ENCODE assay signal across 8 mouse cellular contexts in the genomic region with DNA sequence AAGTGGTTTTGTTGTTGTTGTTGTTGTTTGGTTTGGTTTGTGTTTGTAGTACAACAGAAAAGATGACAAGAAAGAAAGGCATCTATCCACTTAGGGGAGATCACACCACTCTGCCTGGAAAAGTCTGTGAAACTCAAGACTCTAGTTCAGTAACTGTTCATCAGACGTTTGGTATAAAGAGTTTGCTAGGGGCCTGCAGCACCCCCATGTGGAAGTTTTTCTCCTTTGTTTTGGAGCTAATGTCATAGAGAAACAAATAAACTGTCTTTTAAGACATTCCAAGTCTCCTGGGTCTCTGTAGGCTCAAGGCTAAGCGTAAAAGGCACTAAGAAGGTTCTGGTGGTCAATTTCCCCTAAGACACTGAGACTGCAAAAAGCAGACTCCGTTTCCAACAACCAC. TPM values are rescaled to one million over a fixed set of nuclear protein-coding genes. Genes with fewer than 3 reads are reported as not detected.
DNase-seq lines count a peak whose midpoint lies in the region; ATAC-seq and TF ChIP-seq lines count a peak whose summit lies in the region.

No protein-coding gene starts in this region.

- ATAC-seq in hindbrain, embryonic 15.5 days (ENCODE audit: low FRiP score, low read depth): no peak
- no peak for ATAC-seq in midbrain, embryonic 16.5 days

- peaks cover 25% of the 10 kb centered on the region for H3K4me1 ChIP-seq in bone marrow macrophage, adult 2 months (ENCODE audit: control insufficient read depth, insufficient read depth, low read length)
- peaks cover 34% of the 10 kb centered on the region for H3K4me1 ChIP-seq in hindbrain, embryonic 15.5 days (replicated peaks)
- H3K4me1 ChIP-seq in midbrain, embryonic 16.5 days (ENCODE audit: control insufficient read depth, insufficient read depth, low read length): peaks cover 22% of the 10 kb centered on the region

- H3K27ac ChIP-seq in bone marrow macrophage, adult 2 months (ENCODE audit: insufficient read depth, low read depth, low read length): peak overlapping the region; percentile 88
- peak overlapping the region; percentile 84 for H3K27ac ChIP-seq in hindbrain, embryonic 15.5 days (replicated peaks)
- H3K27ac ChIP-seq in midbrain, embryonic 16.5 days (ENCODE audit: low read length): no peak overlapping the region

- H3K9ac ChIP-seq in hindbrain, embryonic 15.5 days: peak overlapping the region; percentile 70
- H3K9ac ChIP-seq in midbrain, embryonic 16.5 days (ENCODE audit: low read depth, low read length): peak overlapping the region; percentile 79; the same call in 1 of the 2 replicates

- H3K36me3 ChIP-seq in hindbrain, embryonic 15.5 days: peaks cover 17% of the 10 kb centered on the region
- H3K36me3 ChIP-seq in midbrain, embryonic 16.5 days (ENCODE audit: control insufficient read depth, insufficient read depth, low read length): peaks cover 4% of the 10 kb centered on the region; the same call in 1 of the 2 replicates

- peak overlapping the region; percentile 89 for H3K4me3 ChIP-seq in bone marrow macrophage, adult 2 months (ENCODE audit: insufficient read depth, low read length)
- peak overlapping the region; percentile 73 for H3K4me3 ChIP-seq in hindbrain, embryonic 15.5 days
- peak overlapping the region; percentile 70; the same call in 1 of the 2 replicates for H3K4me3 ChIP-seq in midbrain, embryonic 16.5 days (ENCODE audit: low read depth, low read length)

- TF ChIP-seq POLR2A in bone marrow macrophage, adult 2 months (IDR thresholded peaks at IDR 0.05; ENCODE audit: borderline replicate concordance, low read depth, low read length): no peak

- H3K4me2 ChIP-seq in hindbrain, embryonic 15.5 days: peak overlapping the region; percentile 77
- peak overlapping the region; percentile 92 for H3K4me2 ChIP-seq in midbrain, embryonic 16.5 days (ENCODE audit: low read length)

- no peaks in the 10 kb centered on the region for H3K9me3 ChIP-seq in hindbrain, embryonic 15.5 days
- H3K9me3 ChIP-seq in midbrain, embryonic 16.5 days (replicated peaks; ENCODE audit: control insufficient read depth, low read length, poor library complexity, severe bottlenecking): no peaks in the 10 kb centered on the region

- H3K27me3 ChIP-seq in hindbrain, embryonic 15.5 days: no peaks in the 10 kb centered on the region
- no peaks in the 10 kb centered on the region for H3K27me3 ChIP-seq in midbrain, embryonic 16.5 days (ENCODE audit: control insufficient read depth, insufficient read depth, low read depth, low read length)

- 38% methylated on average over 3 of the region's 3 CpGs for WGBS in hindbrain, embryonic 15.5 days
- 49% methylated on average over 3 of the region's 3 CpGs for WGBS in midbrain, embryonic 16.5 days

- peak; percentile 37 for DNase-seq in kidney, postnatal 10 days
- no peak for DNase-seq in kidney, postnatal 25 days
- DNase-seq in urinary bladder, adult 18-20 months (ENCODE audit: low spot score in 2 of 2): no peak
- no peak for DNase-seq in thymus, postnatal 4 days
- DNase-seq in adrenal gland, postnatal 25 days: no peak

- no peak for TF ChIP-seq CTCF in bone marrow macrophage, adult 2 months (IDR thresholded peaks at IDR 0.05; ENCODE audit: low read depth, low read length)

RNA-seq across cellular contexts. Expression of a gene that starts 1.3 kb away (rescaled TPM):
- polyA plus RNA-seq in bone marrow macrophage, adult 2 months (2012; ENCODE audit: insufficient read depth, insufficient read length, missing spikeins): 37.0 and 37.8 TPM in 2 replicates
- 55.6 and 64.2 TPM in 2 replicates for polyA plus RNA-seq in hindbrain, embryonic 15.5 days (2015; fragmentation: Nextera tagmentation; extraction: Ambion mirVana)
- polyA plus RNA-seq in midbrain, embryonic 16.5 days (2015; fragmentation: Nextera tagmentation; extraction: Ambion mirVana): 46.7 TPM in 2 replicates
- 32.1 and 34.6 TPM in 2 replicates for total RNA-seq in adrenal gland, postnatal 25 days (2021)

RNA-seq across cellular contexts. Expression of a gene that starts 12.9 kb away (rescaled TPM):
- 51.4 and 57.5 TPM in 2 replicates for polyA plus RNA-seq in bone marrow macrophage, adult 2 months (2012; ENCODE audit: insufficient read depth, insufficient read length, missing spikeins)
- 66.0 and 78.0 TPM in 2 replicates for polyA plus RNA-seq in hindbrain, embryonic 15.5 days (2015; fragmentation: Nextera tagmentation; extraction: Ambion mirVana)
- 56.2 and 66.3 TPM in 2 replicates for polyA plus RNA-seq in midbrain, embryonic 16.5 days (2015; fragmentation: Nextera tagmentation; extraction: Ambion mirVana)
- 78.9 and 98.0 TPM in 2 replicates for total RNA-seq in adrenal gland, postnatal 25 days (2021)

RNA-seq across cellular contexts. Expression of a gene that starts 53.7 kb away (rescaled TPM):
- polyA plus RNA-seq in bone marrow macrophage, adult 2 months (2012; ENCODE audit: insufficient read depth, insufficient read length, missing spikeins): 105 and 106 TPM in 2 replicates
- 74.3 and 80.5 TPM in 2 replicates for polyA plus RNA-seq in hindbrain, embryonic 15.5 days (2015; fragmentation: Nextera tagmentation; extraction: Ambion mirVana)
- 79.1 and 81.8 TPM in 2 replicates for polyA plus RNA-seq in midbrain, embryonic 16.5 days (2015; fragmentation: Nextera tagmentation; extraction: Ambion mirVana)
- total RNA-seq in adrenal gland, postnatal 25 days (2021): 492 and 601 TPM in 2 replicates
